ENCODE assay signal across 9 mouse cellular contexts in genomic region chr7:54835372-54835851, GRCm38 (mm10). TPM values are rescaled to one million over a fixed set of nuclear protein-coding genes. Genes with fewer than 3 reads are reported as not detected.
DNase-seq lines count a peak whose midpoint lies in the region; ATAC-seq lines count a peak whose summit lies in the region.
"Had no signal": no experiment of that assay in that cellular context is flagged by ENCODE, and none has a peak within 500 bp of the region (broad histone marks: within the 10 kb centered on the region; RNA-seq: fewer than 3 reads in every experiment).

Gene Luzp2 (plus strand): TSS chr7:54835498.

- peak; percentile 7 to 31 for DNase-seq in layer of hippocampus, adult 18-20 months (ENCODE audit: low spot score in 2 of 2)
- no peak for DNase-seq in layer of hippocampus, adult 9-10 months (ENCODE audit: low spot score)
- peak; percentile 10 for DNase-seq in cerebellum, adult 8-10 months
- peak; percentile 27 to 33 for DNase-seq in layer of hippocampus, postnatal 36 days
- DNase-seq in spleen, postnatal 4 days (ENCODE audit: low spot score in 2 of 2) = no peak
- DNase-seq in gastrocnemius, postnatal 10 days = no peak

- H3K4me3 ChIP-seq in forebrain, embryonic 16.5 days (replicated peaks; ENCODE audit: low read length) = peak within 1 kb of the TSS; percentile 59
- H3K4me3 ChIP-seq in midbrain, embryonic 16.5 days (ENCODE audit: low read depth, low read length) = peak within 1 kb of the TSS; percentile 51

- H3K9ac ChIP-seq in forebrain, embryonic 16.5 days (replicated peaks; ENCODE audit: low read depth, low read length) = peak within 1 kb of the TSS; percentile 67
- H3K9ac ChIP-seq in midbrain, embryonic 16.5 days (ENCODE audit: low read depth, low read length) = peak within 1 kb of the TSS; percentile 84

- no peaks in the 10 kb centered on the region for H3K27me3 ChIP-seq in forebrain, embryonic 16.5 days (replicated peaks; ENCODE audit: control insufficient read depth, insufficient read depth, low read length)
- H3K27me3 ChIP-seq in midbrain, embryonic 16.5 days (ENCODE audit: control insufficient read depth, insufficient read depth, low read depth, low read length) = no peaks in the 10 kb centered on the region

- H3K4me2 ChIP-seq in forebrain, embryonic 16.5 days (ENCODE audit: low read length) = peak within 1 kb of the TSS; percentile 78
- peak within 1 kb of the TSS; percentile 59 for H3K4me2 ChIP-seq in midbrain, embryonic 16.5 days (ENCODE audit: low read length)

- H3K4me1 ChIP-seq in forebrain, embryonic 16.5 days (replicated peaks; ENCODE audit: control insufficient read depth, insufficient read depth, low read length) = peaks cover 9% of the 10 kb centered on the region
- peaks cover 6% of the 10 kb centered on the region for H3K4me1 ChIP-seq in midbrain, embryonic 16.5 days (ENCODE audit: control insufficient read depth, insufficient read depth, low read length)

- peak; percentile 87 for ATAC-seq in forebrain, embryonic 16.5 days
- ATAC-seq in midbrain, embryonic 16.5 days = peak; percentile 90

- H3K27ac ChIP-seq in forebrain, embryonic 16.5 days (ENCODE audit: low read length) = peak within 1 kb of the TSS; percentile 60
- H3K27ac ChIP-seq in midbrain, embryonic 16.5 days (ENCODE audit: low read length) = peak within 1 kb of the TSS; percentile 79
- H3K27ac ChIP-seq: macrophage had no signal

- no peaks in the 10 kb centered on the region for H3K9me3 ChIP-seq in forebrain, embryonic 16.5 days (ENCODE audit: control insufficient read depth, low read length)
- H3K9me3 ChIP-seq in midbrain, embryonic 16.5 days (replicated peaks; ENCODE audit: control insufficient read depth, low read length, poor library complexity, severe bottlenecking) = no peaks in the 10 kb centered on the region

- no peaks in the 10 kb centered on the region for H3K36me3 ChIP-seq in forebrain, embryonic 16.5 days (ENCODE audit: control insufficient read depth, insufficient read depth)
- H3K36me3 ChIP-seq in midbrain, embryonic 16.5 days (ENCODE audit: control insufficient read depth, insufficient read depth, low read length) = no peaks in the 10 kb centered on the region

- 0% methylated on average over 21 of the region's 22 CpGs for WGBS in forebrain, embryonic 16.5 days
- WGBS in midbrain, embryonic 16.5 days = under 1% methylated on average over 22 of the region's 22 CpGs

RNA-seq across cellular contexts. Expression of gene Luzp2, which starts in this region (rescaled TPM):
- total RNA-seq in layer of hippocampus, adult 18-20 months (2021) = 10 to 100 TPM; 65.2 to 70.7 TPM
- 24.0 and 29.4 TPM in 2 replicates for polyA plus RNA-seq in forebrain, embryonic 16.5 days (2015; fragmentation: Nextera tagmentation; extraction: Ambion mirVana)
- total RNA-seq in layer of hippocampus, postnatal 36 days (2021) = 10 to 100 TPM; 61.9 to 63.8 TPM
- 52.2 and 83.3 TPM in 2 replicates for polyA plus RNA-seq in midbrain, embryonic 16.5 days (2015; fragmentation: Nextera tagmentation; extraction: Ambion mirVana)
- total RNA-seq in gastrocnemius, postnatal 10 days (2021) = under 1 TPM; 0.59 to 0.68 TPM
- polyA plus RNA-seq: macrophage had no signal

Comparison
In these comparisons a context has a peak if more than half of its experiments do, and no peak if none do; other contexts are left out.
1. RNA of gene Luzp2 (total RNA-seq): 65.2 to 70.7 TPM in layer of hippocampus, adult 18-20 months and 61.9 to 63.8 TPM in layer of hippocampus, postnatal 36 days; 0.59 to 0.68 TPM in gastrocnemius, postnatal 10 days; every median in the first group is over 10 times any median in the second.
2. DNase-seq: peak in layer of hippocampus, adult 18-20 months (2 of 2), cerebellum, adult 8-10 months (single experiment) and layer of hippocampus, postnatal 36 days (2 of 2); none in layer of hippocampus, adult 9-10 months (single experiment), spleen, postnatal 4 days (0 of 2) and gastrocnemius, postnatal 10 days (single experiment).